Mouse (Mus musculus) monocyte, adult 59 days (primary cell): Measurements from ENCODE around the gene Scgb2b3. TPM values are rescaled to one million over a fixed set of nuclear protein-coding genes. Genes with fewer than 3 reads are reported as not detected.

Experiments
- total RNA-seq, 2 experiments: library from RNA; stranded (reverse); gene quantifications; one replicate each; pipeline ENCODE4 v1.2.4; 2023

Scgb2b3 gene
- total RNA-seq: not detected

GRCm38 (mm10) chr7:31362022-31362560, at the start of gene Scgb2b3:
Scgb2b3 (minus strand) TSS chr7:31362072.

GRCm38 (mm10) chr7:31375292-31375691, 13.4 kb upstream of the Scgb2b3 start, which contains the start of gene Scgb1b3:
Scgb1b3 (plus strand) TSS chr7:31375592.

Other genes with a start within 250 kb of the Scgb2b3 start
- gene Hpn, start 246.8 kb downstream of the Scgb2b3 start, total RNA-seq: 10 to 100 TPM in 1 of 2 experiments, 1 to 10 TPM in 1; 9.1 to 15.9 TPM
- gene Scn1b, start 235.1 kb downstream of the Scgb2b3 start, total RNA-seq: 10 to 100 TPM; 23.9 to 35.9 TPM
- 100 to 1,000 TPM in 1 of 2 experiments, 10 to 100 TPM in 1; 98.0 to 105 TPM for gene Gramd1a, start 206.2 kb downstream of the Scgb2b3 start, total RNA-seq
- not detected for gene Scgb2b2, start 71.6 kb downstream of the Scgb2b3 start, total RNA-seq
- not detected for gene Scgb1b2, start 70.3 kb downstream of the Scgb2b3 start, total RNA-seq
- not detected for gene Scgb1b3, start 13.5 kb upstream of the Scgb2b3 start, total RNA-seq